ENCODE assay signal across 16 mouse cellular contexts in genomic region chr12:100943146-100943545, GRCm38 (mm10).
"Had no signal": no experiment of that assay in that cellular context is flagged by ENCODE, and none has a peak within 500 bp of the region (broad histone marks: within the 10 kb centered on the region; RNA-seq: fewer than 3 reads in every experiment).

No protein-coding gene starts in this region.

- H3K4me2 ChIP-seq: neural tube, embryonic 13.5 days; neural tube, embryonic 15.5 days; stomach, embryonic 15.5 days had no signal

- H3K9ac ChIP-seq: neural tube, embryonic 13.5 days; neural tube, embryonic 15.5 days; stomach, embryonic 15.5 days had no signal

- H3K27ac ChIP-seq: neural tube, embryonic 13.5 days; neural tube, embryonic 15.5 days; stomach, embryonic 15.5 days; stomach, postnatal 0 days had no signal

- H3K4me1 ChIP-seq: neural tube, embryonic 13.5 days; neural tube, embryonic 15.5 days; stomach, embryonic 15.5 days had no signal

- H3K27me3 ChIP-seq: neural tube, embryonic 13.5 days; neural tube, embryonic 15.5 days; stomach, embryonic 15.5 days had no signal

- DNase-seq: retina, postnatal 1 day; right cerebral cortex, adult 18-20 months; right cerebral cortex, postnatal 14 days; right cerebral cortex, postnatal 25 days; right cerebral cortex, postnatal 4 days; spleen, adult 18-20 months; thymus, adult 18-20 months; thymus, adult 2 months; thymus, postnatal 14 days; thymus, postnatal 25 days; thymus, postnatal 36 days; thymus, postnatal 4 days had no signal

- H3K9me3 ChIP-seq: neural tube, embryonic 13.5 days; neural tube, embryonic 15.5 days; stomach, embryonic 15.5 days had no signal

- H3K4me3 ChIP-seq: neural tube, embryonic 13.5 days; neural tube, embryonic 15.5 days; stomach, embryonic 15.5 days had no signal
